Mouse (Mus musculus) testis, adult 2 months (tissue): ENCODE measurements around the gene Frmd4a. TPM values are rescaled to one million over a fixed set of nuclear protein-coding genes. Genes with fewer than 3 reads are reported as not detected.
A peak's percentile ranks its signal among the peaks of the same experiment; 100 is the strongest.

Experiments used
- H3K27ac ChIP-seq: fragments of 200-500 bp; 2 replicates; pipeline ENCODE4 v1.5.1; 2012; ENCODE audit warnings: low read depth, low read length; ENCODE audit not compliant: control insufficient read depth, insufficient read depth
- H3K27me3 ChIP-seq: fragments of 200-500 bp; 2 replicates; pipeline ENCODE4 v1.6.1; 2012; ENCODE audit warnings: mild to moderate bottlenecking, low read length, moderate library complexity; ENCODE audit not compliant: control insufficient read depth, insufficient read depth
- H3K36me3 ChIP-seq: fragments of 200-500 bp; 2 replicates; pipeline ENCODE4 v1.6.1; 2012; ENCODE audit warnings: mild to moderate bottlenecking, low read length; ENCODE audit not compliant: control insufficient read depth, insufficient read depth
- H3K4me1 ChIP-seq: fragments of 200-500 bp; 2 replicates; pipeline ENCODE4 v1.6.1; 2012; ENCODE audit warnings: low read length; ENCODE audit not compliant: control insufficient read depth, insufficient read depth
- H3K4me3 ChIP-seq: fragments of 200-500 bp; 2 replicates; pipeline ENCODE4 v1.5.1; 2012; ENCODE audit warnings: low read depth, mild to moderate bottlenecking, low read length, moderate library complexity, mixed read lengths; ENCODE audit not compliant: control insufficient read depth
- CTCF ChIP-seq: fragments of 200-500 bp; IDR thresholded peaks from 2 replicates; pipeline ENCODE4 v1.5.1; 2012; ENCODE audit warnings: low read depth, mild to moderate bottlenecking, inconsistent platforms, low read length, moderate library complexity; ENCODE audit not compliant: control insufficient read depth, insufficient read depth, insufficient replicate concordance
- POLR2A ChIP-seq: fragments of 200-500 bp; IDR thresholded peaks from 2 replicates; pipeline ENCODE4 v1.6.1; 2012; ENCODE audit warnings: low read depth, mild to moderate bottlenecking, inconsistent platforms, low read length, moderate library complexity; ENCODE audit not compliant: control insufficient read depth
- polyA plus RNA-seq: library from polyadenylated mRNA; depleted of rRNA; stranded (reverse); fragments of >200 nt; gene quantifications from 2 replicates; pipeline ENCODE4 v1.2.3, GENCODE M21; 2012

Frmd4a gene
- polyA plus RNA-seq, 1 experiment = 6.1 TPM

DNA sequence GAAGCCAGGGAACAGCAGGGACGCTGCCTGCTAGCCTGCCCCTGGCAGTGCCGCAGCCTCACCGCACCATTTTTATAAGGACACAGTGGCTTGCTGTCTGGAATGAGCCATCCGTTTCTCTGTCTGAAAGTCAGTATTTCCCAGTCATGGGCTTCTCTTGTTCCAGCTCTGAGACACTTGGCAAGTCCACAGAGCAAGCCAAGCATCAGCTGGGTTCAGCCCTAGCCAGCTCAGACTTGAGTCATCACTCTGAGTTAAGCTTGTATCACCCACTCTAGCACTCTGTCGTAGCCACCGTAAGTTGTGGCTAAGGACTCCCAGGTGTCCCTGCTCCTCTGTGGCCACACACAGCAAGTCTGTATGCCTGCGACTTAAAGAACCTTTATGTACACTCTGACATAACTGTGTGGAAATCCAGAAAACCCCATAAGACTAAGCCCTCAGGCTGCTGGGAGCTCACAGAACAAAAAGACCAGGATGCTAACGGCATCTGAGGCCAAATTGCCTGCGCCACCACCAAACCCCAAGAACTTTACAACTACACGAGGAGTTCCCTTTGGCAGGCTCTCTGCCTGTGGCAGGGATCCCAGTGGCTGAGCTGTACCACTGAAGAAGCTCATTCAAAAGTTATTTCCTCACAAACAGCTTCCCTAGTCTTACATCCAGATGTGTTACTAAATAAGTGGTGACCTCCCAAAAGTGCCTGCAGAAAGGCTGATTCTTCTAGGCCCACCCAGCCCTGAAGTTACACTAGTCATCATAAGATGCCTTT, 428.3 kb downstream of the Frmd4a start:
- H3K4me1 ChIP-seq = no peaks in the 10 kb centered on the region
- TF ChIP-seq CTCF (no peak), POLR2A (no peak)
- no peak overlapping the region for H3K4me3 ChIP-seq
- no peaks in the 10 kb centered on the region for H3K27me3 ChIP-seq
- no peaks in the 10 kb centered on the region for H3K36me3 ChIP-seq
- H3K27ac ChIP-seq = peak overlapping the region; percentile 5; the same call in 1 of the 2 replicates

DNA sequence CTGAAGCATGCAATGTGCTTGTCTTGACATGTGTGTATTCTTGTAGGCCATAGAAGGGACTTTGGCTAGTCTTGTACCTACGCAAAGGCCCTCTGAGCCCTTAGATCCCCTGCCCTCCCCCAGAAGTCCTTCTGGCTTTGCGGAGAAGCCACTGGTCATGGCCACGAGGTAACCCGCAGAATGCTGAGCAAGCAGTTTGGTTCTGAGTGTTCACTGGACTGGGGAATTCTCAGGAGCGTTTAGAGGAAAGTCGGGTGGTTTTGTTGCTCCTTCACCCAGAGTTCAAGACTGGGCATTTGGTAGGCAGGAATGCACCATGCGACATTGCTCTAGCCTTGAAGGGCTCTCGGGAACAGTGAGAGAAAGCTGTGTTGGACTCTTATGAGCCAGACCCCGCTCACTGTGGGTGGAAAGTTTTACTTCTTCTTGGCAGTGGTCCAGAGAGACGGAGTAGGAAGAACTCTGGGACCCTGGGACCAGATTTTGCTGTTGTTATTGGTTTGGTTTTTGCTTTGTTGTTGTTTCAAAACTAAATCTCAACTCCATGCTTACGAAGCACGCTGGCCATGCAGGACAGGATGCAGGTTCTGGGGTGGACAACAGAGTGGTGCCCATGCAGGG, 432.5 kb downstream of the Frmd4a start:
- Histone ChIP-seq H3K4me1 (no peaks in the 10 kb centered on the region), H3K27ac (no peak overlapping the region), H3K4me3 (no peak overlapping the region), H3K27me3 (no peaks in the 10 kb centered on the region), H3K36me3 (no peaks in the 10 kb centered on the region)
- TF ChIP-seq CTCF (no peak), POLR2A (no peak)

DNA sequence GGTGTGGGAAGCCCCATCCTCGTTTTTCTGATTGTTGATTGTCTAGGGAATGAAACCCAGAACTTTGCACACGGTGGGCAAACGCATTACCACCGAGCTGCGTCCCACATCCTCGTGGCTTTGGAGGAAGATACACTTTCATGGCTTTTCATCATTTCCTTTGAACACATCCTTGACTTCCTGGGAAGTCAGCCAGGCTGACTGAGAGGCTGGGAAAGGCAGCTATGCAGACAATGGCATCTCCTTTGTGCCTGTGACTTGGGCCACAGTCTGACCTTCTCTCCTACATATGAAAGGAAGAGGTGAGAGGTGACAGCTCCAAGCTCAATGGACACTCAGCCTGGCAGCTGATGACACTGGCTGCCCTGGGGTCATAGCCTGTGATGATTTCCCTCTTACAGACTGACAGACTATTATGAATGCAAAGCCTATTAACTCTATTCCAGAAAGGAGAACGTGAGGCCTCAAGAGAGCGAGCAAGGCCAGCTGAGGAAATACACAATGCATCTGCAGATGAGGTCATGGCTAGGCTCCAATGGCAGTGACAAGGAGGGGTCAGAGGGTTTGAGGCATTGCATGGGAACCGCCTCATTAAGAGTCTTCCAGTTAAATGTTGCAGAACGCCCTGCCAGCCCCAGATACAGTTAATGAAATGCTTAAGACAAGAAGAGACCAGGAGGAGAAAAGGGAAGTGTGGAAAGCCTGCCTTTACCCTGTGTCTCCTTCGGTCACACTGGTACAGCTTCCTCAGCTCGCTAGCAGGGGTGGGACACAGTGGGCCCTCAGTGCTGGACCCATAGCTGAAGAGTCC, 435.3 kb downstream of the Frmd4a start:
- Histone ChIP-seq H3K36me3 (no peaks in the 10 kb centered on the region), H3K4me1 (no peaks in the 10 kb centered on the region), H3K4me3 (no peak overlapping the region), H3K27me3 (no peaks in the 10 kb centered on the region), H3K27ac (no peak overlapping the region)
- TF ChIP-seq CTCF = no peak
- no peak for TF ChIP-seq POLR2A

DNA sequence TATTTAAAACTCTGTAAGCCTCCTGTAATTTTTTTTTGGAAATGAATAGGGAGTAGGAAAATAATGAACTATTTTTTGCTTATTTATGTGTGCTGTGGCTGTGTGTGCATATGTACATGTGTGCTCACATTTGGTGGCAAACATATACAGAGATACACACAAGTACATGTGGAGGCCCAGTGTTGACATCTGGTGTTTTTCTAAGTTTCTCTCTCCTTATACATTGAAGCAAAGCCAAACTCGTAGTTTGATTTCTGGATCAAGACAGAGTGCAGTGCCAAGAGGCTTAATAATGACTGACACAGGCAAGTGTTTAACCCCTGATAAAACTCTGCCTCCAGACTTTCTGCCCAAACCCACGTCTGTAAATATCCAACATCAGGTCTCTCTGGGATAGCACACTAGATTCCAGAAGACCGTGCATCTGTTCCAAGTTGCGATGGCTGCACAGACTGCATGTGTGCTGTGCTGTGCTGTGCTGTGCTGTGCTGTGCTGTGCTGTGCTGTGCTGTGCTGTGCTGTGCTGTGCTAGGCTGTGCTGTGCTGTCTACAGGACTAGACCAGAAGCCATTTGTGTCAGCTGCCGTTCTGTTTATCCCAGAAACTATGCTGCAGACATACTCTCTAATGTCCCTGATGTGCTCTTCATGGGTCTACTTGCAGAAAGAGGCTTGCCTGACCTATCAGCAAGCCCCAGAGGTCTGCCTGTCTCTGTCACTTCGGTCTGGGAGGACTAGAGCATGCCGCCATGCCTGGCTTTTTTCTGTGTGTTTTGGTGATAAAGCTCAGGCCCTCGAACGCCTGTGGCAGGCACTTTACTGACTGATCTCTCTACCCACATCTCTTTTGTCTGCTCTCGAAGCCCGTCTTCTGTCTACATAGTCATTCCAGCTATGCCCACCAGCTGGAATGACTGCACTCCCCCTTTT, 437.8 kb downstream of the Frmd4a start:
- Histone ChIP-seq H3K27ac (no peak overlapping the region), H3K4me1 (no peaks in the 10 kb centered on the region), H3K36me3 (no peaks in the 10 kb centered on the region)

DNA sequence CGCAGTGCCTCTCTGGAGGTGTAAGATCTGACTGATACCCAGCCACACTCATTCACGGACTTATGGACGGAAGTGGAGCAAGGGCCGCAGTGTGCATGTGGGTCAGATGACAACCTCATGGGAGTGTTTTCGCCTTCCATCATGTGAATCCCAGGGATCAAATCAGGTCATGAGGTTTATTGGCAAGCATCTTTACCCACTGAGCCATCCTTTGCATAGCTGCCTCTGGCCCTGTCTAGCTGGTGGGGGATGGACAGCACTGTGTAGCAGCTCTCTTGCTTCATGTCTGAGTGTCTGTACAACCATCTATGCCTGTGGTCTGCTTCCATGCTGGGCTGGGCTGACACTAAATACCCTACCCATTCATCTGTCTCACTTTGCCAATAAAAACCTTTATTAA, 443.4 kb downstream of the Frmd4a start:
- Histone ChIP-seq H3K27me3 (no peaks in the 10 kb centered on the region), H3K4me1 (no peaks in the 10 kb centered on the region), H3K27ac (no peak overlapping the region), H3K36me3 (no peaks in the 10 kb centered on the region), H3K4me3 (no peak overlapping the region)
- TF ChIP-seq CTCF = no peak
- TF ChIP-seq POLR2A = no peak

More for the DNA sequence above, 437.8 kb downstream of the Frmd4a start:
- Histone ChIP-seq H3K27me3 (no peaks in the 10 kb centered on the region), H3K4me3 (no peak overlapping the region)
- TF ChIP-seq CTCF (no peak), POLR2A (no peak)

DNA sequence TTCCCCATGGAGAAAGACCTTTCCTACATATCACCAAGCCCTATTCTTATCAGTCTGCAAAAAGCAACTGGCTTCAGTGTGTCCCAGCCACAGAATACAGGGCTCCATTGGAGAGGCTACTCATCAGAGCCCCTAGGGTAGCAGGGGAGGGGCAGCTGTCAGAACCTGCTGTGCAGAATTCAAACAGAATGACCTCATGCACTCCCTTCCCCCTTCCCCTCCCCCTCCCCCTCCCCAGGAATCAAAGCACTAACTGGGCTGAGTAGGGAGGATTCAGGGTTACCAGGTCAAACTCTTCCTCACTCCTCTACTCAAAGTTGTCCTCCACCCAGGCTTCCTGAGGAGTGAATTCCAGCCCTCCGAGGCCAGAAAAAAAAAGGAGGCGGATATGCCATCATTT, 444.0 kb downstream of the Frmd4a start:
- no peak overlapping the region for H3K4me3 ChIP-seq
- H3K27me3 ChIP-seq = no peaks in the 10 kb centered on the region
- no peak overlapping the region for H3K27ac ChIP-seq
- no peak for TF ChIP-seq POLR2A
- TF ChIP-seq CTCF = no peak
- no peaks in the 10 kb centered on the region for H3K36me3 ChIP-seq
- peaks cover 2% of the 10 kb centered on the region; the same call in 1 of the 2 replicates for H3K4me1 ChIP-seq

DNA sequence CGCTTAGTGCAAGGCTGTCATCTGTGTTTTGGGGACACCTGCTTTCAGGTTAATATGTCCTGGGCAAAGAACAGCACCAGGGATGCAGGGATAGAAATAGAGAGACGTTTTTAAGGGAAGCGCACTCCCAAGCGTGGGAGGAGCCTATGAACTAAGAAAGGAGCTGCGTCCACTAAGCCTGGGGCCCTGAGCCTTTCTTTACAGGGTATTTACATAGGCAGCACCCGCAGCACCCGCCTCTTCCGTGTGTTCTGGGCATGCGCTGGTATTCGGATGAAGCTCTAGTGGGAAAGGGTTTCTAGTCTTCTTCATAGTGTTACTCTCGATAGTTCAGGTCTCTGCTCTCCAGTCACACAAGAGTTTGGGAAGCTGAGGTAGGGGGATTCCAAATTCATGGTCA, 445.0 kb downstream of the Frmd4a start:
- H3K4me1 ChIP-seq = peaks cover 2% of the 10 kb centered on the region; the same call in 1 of the 2 replicates
- no peak overlapping the region for H3K4me3 ChIP-seq
- TF ChIP-seq POLR2A (no peak), CTCF (no peak)
- H3K27ac ChIP-seq = no peak overlapping the region
- H3K36me3 ChIP-seq = no peaks in the 10 kb centered on the region
- no peaks in the 10 kb centered on the region for H3K27me3 ChIP-seq
